Mouse (Mus musculus) left cerebral cortex, adult 2 months (tissue): ENCODE data around the gene Rcsd1. TPM values are rescaled to one million over a fixed set of nuclear protein-coding genes. Genes with fewer than 3 reads are reported as not detected.
A peak's percentile ranks its signal among the peaks of the same experiment; 100 is the strongest.

Experiments used
- DNase-seq, 2 experiments: peaks; one replicate each; pipeline ENCODE4 v3.0.0; 2021 to 2022; ENCODE audit warnings: low spot score in 2 of 2, mixed read lengths in 1 of 2; ENCODE audit errors: extremely low spot score in 1 of 2
- H3K27ac ChIP-seq: fragments of 200-600 bp; 2 replicates; pipeline ENCODE4 v1.8.1; 2022
- H3K4me3 ChIP-seq: fragments of 200-600 bp; 2 replicates; pipeline ENCODE4 v1.8.1; 2022
- CTCF ChIP-seq: fragments of 200-600 bp; IDR thresholded peaks from 2 replicates; pipeline ENCODE4 v1.8.1; 2022; ENCODE audit warnings: antibody characterized with exemption, mild to moderate bottlenecking, moderate library complexity
- intact Hi-C: fragments of 180-260 bp; cut with DNase I; formaldehyde crosslinking; loops from one replicate; pipeline ENCODE4 v1.15.1; 2025
- total RNA-seq, 2 experiments: library from RNA; stranded (reverse); gene quantifications; 2 replicates each; pipeline ENCODE4 v1.2.3; 2021

Rcsd1 gene
- total RNA-seq, 2 experiments from 2014 or later, result 4.9 to 5.8 TPM

DNA sequence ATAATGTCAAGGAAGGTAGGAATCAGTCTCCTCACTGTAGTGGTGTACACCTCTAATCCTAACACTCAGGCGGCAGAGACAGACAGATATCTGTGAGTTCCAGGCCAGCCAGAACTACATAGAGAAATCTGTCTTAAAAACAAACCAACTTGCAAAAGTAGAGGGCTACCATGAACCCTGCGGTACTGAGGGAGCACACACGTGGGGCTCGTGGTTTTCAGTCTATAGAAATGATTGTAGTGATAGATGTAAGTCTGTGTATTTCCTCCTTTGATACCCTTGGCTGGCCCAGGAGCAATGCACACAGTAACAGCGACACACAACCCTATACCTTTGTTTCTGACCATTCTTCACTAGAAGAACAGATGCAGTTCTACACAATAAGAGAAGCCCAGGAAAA, 2.4 kb upstream of the Rcsd1 start:
- TF ChIP-seq CTCF, result no peak
- Histone ChIP-seq H3K4me3 (no peak overlapping the region), H3K27ac (no peak overlapping the region)
- intact Hi-C loops, result no loop called here
- DNase-seq, result no peak

DNA sequence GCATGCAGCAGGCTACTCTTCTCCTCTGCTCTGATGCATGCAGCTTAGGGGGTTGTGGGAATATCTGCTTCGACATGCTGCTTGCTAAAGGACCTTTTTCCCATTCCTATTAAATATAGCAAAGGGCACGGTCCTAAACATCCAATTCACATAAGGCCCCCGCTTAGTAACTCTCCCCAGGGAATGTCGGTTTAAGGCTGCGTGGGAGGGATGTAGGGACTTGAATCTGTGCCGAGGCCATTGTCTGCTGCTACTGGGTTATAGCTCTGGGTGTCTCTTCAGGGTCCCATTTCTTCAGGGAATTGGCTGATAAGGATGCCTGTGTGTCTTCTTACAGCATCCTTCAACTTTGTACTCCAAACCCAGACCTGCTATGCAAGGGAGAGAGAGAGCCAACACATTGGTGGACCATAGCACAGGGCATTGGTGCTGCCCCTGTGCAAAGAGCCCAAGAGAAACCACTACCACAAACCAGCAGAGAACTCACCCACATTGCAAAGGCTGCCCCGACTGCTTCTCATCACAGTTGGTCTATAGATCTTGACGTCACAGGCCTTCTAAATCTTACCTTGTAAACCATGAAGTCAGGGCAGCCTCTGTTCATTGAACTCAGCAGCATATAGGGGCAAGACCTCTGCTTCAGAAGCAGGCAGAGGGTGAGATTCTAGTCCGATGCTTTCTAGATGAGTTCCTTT, 724 bp downstream of the Rcsd1 start:
- intact Hi-C loops, result no loop called here
- H3K4me3 ChIP-seq, result no peak overlapping the region
- H3K27ac ChIP-seq, result no peak overlapping the region; the same call in 1 of the 2 replicates
- DNase-seq, result no peak
- no peak for TF ChIP-seq CTCF

DNA sequence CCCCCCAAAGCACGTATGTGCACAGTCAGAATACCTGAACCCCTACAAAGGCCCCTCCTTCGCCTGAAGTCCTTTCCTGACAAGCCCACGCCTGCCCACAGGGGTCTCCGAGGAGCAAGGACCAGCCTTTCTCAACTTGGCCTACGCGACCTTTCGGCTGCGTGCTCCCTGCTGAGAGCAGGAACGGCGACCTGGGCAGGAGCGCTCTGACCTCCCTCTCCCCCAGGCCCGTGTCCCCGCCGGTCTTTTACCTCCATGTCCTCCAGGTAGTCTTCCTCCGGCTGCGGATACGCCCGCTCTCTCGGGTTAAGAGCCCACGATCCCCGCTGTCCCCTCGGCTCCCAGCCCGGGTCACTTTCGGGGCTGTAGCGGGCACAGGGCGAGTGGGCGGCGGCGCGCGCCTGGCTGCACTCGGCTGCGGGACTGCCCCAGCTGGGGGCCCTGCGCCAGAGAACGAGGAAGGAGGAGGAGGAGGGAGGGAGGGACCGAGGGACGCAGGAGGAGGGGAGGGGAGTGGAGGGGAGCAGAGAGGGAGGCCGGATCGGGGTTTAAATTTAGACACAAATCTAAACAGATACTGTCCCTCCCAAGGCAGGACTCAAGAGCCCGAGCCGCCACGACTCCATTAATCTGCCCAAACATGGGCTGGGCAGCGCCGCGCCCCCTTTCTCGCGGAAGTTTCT, 1.8 kb downstream of the Rcsd1 start:
- TF ChIP-seq CTCF, result no peak
- intact Hi-C loops, result no loop called here
- peak in 1 of 2 experiments; percentile 24 for DNase-seq
- Histone ChIP-seq H3K4me3 (peak overlapping the region; percentile 58), H3K27ac (peak overlapping the region; percentile 69)

DNA sequence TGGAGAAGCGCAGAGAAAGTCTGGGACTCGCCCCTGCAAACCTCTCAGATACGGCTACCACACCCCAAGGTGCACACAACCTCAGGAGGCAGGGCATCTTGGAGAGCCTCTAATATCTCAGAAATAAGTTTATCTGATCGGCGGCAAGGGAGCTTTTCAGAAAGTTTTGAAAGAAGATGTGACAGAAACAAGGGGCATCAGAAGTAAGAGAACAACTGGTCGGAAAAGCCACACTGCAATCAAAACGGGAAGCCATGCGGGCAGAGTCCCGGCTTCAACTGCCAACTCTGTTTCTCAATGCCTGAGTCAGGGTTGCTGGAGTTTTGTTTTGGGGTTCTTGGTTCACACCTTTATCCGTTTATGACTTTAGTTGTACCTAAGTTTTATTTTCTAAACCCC, 2.3 kb downstream of the Rcsd1 start:
- intact Hi-C loops, result no loop called here
- no peak for TF ChIP-seq CTCF
- DNase-seq, result no peak
- H3K4me3 ChIP-seq, result peak overlapping the region; percentile 58
- H3K27ac ChIP-seq, result peak overlapping the region; percentile 69

DNA sequence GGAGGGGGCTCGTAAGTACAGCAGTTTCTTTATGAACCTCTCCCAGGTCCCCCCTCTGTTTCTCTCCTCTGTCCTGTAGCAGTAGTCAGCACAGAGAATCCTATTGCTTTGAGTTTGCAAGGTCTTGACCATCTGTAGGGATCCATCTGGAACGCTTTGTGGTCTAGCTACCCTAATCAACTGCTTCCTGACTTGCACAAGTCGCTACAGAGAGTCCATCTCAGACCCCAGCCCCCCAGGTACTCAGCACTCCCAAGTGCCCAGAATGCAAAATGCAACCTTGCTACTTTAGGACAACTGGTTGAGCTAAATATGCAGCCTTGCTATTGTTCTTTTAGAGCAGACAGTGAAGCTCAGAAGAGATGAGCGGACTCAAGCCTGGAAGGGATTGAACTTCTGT, 3.1 kb downstream of the Rcsd1 start:
- no peak for DNase-seq
- H3K4me3 ChIP-seq, result peak overlapping the region; percentile 11; the same call in 1 of the 2 replicates
- TF ChIP-seq CTCF, result no peak
- no peak overlapping the region; the same call in 1 of the 2 replicates for H3K27ac ChIP-seq
- intact Hi-C loops, result no loop called here

DNA sequence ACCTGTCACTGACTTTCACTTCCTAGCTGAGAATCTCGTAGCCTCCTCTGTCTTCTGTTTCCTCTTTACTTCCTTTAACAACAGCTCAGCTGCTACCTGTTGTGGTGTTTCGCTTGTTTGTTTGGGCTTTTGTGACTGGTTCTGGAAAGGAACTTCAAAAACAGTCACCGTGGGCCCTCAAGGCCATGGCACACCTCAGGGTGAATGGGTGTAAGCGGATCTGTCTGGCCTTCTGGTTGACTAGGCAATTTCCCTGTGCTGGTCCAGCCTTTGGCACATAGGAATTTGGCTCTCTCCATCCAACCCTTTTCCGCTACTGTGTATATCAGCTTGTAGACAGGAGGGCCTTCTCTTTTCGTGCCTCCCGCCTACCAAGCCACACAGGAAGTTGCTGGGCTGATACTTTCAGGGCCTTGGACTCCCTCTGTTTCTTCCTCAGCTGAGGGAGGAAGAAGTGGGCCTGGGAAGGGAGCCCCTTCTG, 3.6 kb downstream of the Rcsd1 start:
- Histone ChIP-seq H3K27ac (no peak overlapping the region; the same call in 1 of the 2 replicates), H3K4me3 (no peak overlapping the region)
- TF ChIP-seq CTCF, result no peak
- DNase-seq, result no peak
- intact Hi-C loops, result no loop called here

DNA sequence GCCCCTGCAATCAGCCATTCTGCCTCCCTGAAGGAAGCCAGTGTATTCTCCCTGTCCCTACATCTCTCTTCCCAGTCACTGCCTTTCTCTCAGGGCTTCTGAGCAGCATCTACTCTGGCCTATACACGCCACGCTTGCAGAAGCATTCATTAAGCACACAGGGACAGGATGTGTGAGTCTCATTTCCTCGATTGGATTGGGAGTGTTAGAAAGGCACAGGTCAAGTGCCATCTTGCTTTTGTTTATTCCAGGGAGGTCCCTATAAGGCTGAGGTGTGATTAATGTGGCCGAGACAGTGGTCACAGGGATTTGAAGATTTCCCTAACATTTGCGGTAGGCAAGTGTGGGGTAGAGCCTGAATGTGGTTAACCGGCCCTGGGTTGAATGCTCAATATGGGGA, 4.2 kb downstream of the Rcsd1 start:
- Histone ChIP-seq H3K27ac (no peak overlapping the region), H3K4me3 (no peak overlapping the region)
- intact Hi-C loops, result no loop called here
- no peak for TF ChIP-seq CTCF
- no peak for DNase-seq

DNA sequence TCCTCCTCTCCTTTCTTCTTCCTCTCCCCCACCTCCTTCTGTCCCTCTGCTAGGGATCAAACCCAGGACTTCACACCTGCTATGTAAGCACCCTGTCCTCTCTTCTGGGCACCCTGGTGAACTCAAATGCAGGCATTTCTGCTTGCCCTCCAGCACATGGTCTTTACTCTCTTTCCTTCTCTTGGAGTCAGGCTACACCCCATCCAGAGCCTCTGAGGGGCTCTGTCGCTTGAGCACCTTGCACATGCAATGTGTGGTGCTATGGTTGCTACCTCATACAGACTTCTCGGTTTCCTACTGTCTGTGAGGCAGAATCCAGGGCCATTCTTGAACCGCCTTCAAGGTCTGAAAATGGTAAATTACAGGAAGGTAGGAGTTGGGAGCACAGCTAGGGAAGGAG, 4.7 kb downstream of the Rcsd1 start:
- no peak for TF ChIP-seq CTCF
- intact Hi-C loops, result no loop called here
- no peak overlapping the region for H3K27ac ChIP-seq

DNA sequence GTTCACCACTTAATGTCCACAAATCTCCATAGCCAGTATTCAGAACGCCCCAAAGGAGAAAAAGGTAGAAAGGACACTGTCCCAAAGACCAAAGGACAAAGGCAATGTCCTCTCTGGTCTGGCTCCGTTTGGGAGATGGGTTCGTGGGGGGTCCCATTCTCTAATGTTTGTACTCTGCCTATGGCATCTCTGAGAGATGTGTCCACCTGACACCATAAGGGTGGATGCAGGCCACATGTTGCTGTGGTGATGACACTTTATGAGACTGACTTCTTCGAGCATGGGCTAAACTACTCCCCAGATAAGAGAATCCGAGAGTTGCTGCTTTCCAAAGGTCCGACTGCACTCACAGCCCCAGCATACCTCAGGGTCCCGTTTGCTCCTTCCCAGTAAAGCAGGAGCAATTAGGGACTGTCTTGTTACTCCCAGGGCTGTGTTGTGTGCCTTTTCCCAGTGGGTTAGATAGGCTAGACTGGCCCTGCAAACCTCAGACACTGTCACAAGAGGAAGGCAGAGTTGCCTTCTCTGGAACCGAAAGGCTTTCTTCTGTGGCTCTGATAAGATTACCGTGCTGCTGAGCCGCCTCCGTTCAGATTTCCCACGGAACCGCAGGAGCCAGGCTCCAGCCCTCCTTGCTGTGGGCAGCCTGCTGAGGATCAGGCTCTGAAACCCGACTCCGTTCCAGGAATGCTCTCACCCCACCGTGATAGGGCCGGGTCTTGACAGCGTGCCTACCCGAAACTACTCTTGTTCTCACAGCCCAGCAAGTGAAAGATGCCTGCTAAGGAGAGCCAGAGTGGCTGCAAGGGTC, 7.1 kb downstream of the Rcsd1 start:
- Histone ChIP-seq H3K4me3 (peak overlapping the region; percentile 19; the same call in 1 of the 2 replicates), H3K27ac (no peak overlapping the region)
- TF ChIP-seq CTCF, result no peak
- DNase-seq, result peak in 1 of 2 experiments; percentile 34
- intact Hi-C loops, result no loop called here

More for the DNA sequence above, 4.7 kb downstream of the Rcsd1 start:
- DNase-seq, result no peak
- no peak overlapping the region for H3K4me3 ChIP-seq

DNA sequence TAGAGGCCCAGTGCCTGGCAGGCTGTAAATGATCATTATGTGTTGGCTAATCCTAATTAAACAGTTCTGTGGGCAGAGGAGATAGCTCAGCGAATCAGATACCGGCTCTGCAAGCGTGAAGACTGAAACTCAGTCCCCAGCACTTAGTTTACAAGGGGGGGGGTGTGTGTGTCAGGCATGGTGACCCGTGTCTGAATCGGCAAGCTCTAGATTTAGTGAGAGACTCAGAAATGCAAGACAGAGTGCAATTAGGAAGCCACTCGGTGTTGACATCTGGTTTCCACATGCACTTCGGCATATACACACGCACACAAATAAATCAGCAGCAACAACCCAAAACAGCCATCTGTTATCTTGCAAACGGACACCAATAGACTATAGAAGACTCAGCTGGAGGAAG, 8.0 kb downstream of the Rcsd1 start:
- no peak for TF ChIP-seq CTCF
- intact Hi-C loops, result no loop called here
- no peak overlapping the region for H3K27ac ChIP-seq

DNA sequence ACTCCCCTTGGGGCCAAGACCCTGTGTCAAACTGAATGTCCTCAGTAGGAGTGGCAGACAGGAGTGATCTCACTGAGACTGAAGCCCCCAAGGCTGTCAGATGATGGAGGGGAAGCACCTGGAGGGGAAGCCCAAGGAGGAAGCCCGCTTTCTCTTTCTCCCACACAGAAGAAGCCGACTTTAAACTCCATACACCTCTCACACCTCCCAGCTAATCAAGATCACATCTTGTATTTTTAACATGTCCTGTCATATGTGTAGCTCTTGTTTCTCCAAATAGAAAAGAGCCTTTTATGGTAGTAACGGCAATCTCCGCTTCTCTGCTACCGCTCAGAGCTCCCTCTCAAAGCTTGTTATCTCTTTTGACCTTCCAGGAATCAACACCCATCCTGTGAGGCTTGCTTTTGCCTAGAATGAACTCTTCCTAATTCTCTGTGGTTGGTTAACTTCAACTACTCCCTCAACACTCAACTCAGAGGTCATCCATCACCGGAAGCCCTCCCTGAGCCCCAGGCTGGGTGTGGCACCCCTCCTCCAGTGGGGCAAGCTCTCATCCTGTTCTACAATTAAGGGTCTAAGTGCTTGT, 8.5 kb downstream of the Rcsd1 start:
- DNase-seq, result no peak
- H3K27ac ChIP-seq, result no peak overlapping the region
- H3K4me3 ChIP-seq, result no peak overlapping the region
- no peak for TF ChIP-seq CTCF
- intact Hi-C loops, result no loop called here

More for the DNA sequence above, 8.0 kb downstream of the Rcsd1 start:
- no peak for DNase-seq
- no peak overlapping the region for H3K4me3 ChIP-seq
